Mouse (Mus musculus) splenic B cell, adult 2 months (primary cell): Measurements from ENCODE around the gene Atp8a2.
"Not testable (repeated sequence)": the region's sequence is repeated elsewhere in the genome, so short reads cannot be mapped to it uniquely, and the experiment has no call there.

Experiments used
- DNase-seq: peaks from one replicate; pipeline ENCODE4 v3.0.0-alpha.2; 2011; ENCODE audit warnings: low read depth, low spot score
- H3K27me3 ChIP-seq: 2 replicates; pipeline ENCODE4 v1.6.1; 2012; ENCODE audit warnings: mild to moderate bottlenecking, low read length, moderate library complexity, mixed read lengths; ENCODE audit not compliant: control insufficient read depth, poor library complexity, insufficient read depth, severe bottlenecking
- H3K36me3 ChIP-seq: 2 replicates; pipeline ENCODE4 v1.6.1; 2012; ENCODE audit warnings: mild to moderate bottlenecking, low read length, moderate library complexity, mixed read lengths; ENCODE audit not compliant: control insufficient read depth, poor library complexity, insufficient read depth, severe bottlenecking

Gene Atp8a2

GRCm38 (mm10) chr14:59843264-59843942 is 353.6 kb downstream of the Atp8a2 start:
- DNase-seq = no peak
- Histone ChIP-seq H3K36me3 (no peaks in the 10 kb centered on the region), H3K27me3 (no peaks in the 10 kb centered on the region)

- H3K36me3 ChIP-seq = no peaks in the 10 kb centered on the region
- DNase-seq = no peak
These were observed 356.8 kb downstream of the Atp8a2 start for GRCm38 (mm10) chr14:59839951-59840720.

GRCm38 (mm10) chr14:59838446-59839259 is 358.3 kb downstream of the Atp8a2 start:
- not testable (repeated sequence) for DNase-seq, H3K27me3 ChIP-seq, H3K36me3 ChIP-seq

More at GRCm38 (mm10) chr14:59839951-59840720, 356.8 kb downstream of the Atp8a2 start:
- no peaks in the 10 kb centered on the region for H3K27me3 ChIP-seq

GRCm38 (mm10) chr14:59837691-59838241 is 359.2 kb downstream of the Atp8a2 start:
- not testable (repeated sequence) for H3K36me3 ChIP-seq, DNase-seq, H3K27me3 ChIP-seq

- H3K36me3 ChIP-seq = no peaks in the 10 kb centered on the region
- no peak for DNase-seq
- no peaks in the 10 kb centered on the region for H3K27me3 ChIP-seq
These were observed 360.0 kb downstream of the Atp8a2 start for GRCm38 (mm10) chr14:59836876-59837543.

- H3K36me3 ChIP-seq = no peaks in the 10 kb centered on the region
- DNase-seq = no peak
- H3K27me3 ChIP-seq = no peaks in the 10 kb centered on the region
These were observed 367.4 kb downstream of the Atp8a2 start for GRCm38 (mm10) chr14:59829580-59829979.

GRCm38 (mm10) chr14:59827409-59827808 is 369.6 kb downstream of the Atp8a2 start:
- Histone ChIP-seq H3K36me3 (no peaks in the 10 kb centered on the region), H3K27me3 (no peaks in the 10 kb centered on the region)
- no peak for DNase-seq

GRCm38 (mm10) chr14:59820115-59820419 is 376.9 kb downstream of the Atp8a2 start:
- no peaks in the 10 kb centered on the region for H3K36me3 ChIP-seq
- no peak for DNase-seq
- H3K27me3 ChIP-seq = no peaks in the 10 kb centered on the region

- no peak for DNase-seq
- no peaks in the 10 kb centered on the region for H3K27me3 ChIP-seq
- no peaks in the 10 kb centered on the region for H3K36me3 ChIP-seq
These were observed 377.5 kb downstream of the Atp8a2 start for GRCm38 (mm10) chr14:59819215-59820114.

GRCm38 (mm10) chr14:59810316-59810715 is 386.7 kb downstream of the Atp8a2 start:
- DNase-seq, H3K36me3 ChIP-seq, H3K27me3 ChIP-seq: not testable (repeated sequence)

GRCm38 (mm10) chr14:59809790-59810189 is 387.2 kb downstream of the Atp8a2 start:
- Histone ChIP-seq H3K36me3 (no peaks in the 10 kb centered on the region), H3K27me3 (no peaks in the 10 kb centered on the region)
- DNase-seq = no peak

GRCm38 (mm10) chr14:59807528-59808300 is 389.3 kb downstream of the Atp8a2 start:
- no peaks in the 10 kb centered on the region for H3K27me3 ChIP-seq
- no peak for DNase-seq
- H3K36me3 ChIP-seq = no peaks in the 10 kb centered on the region

GRCm38 (mm10) chr14:59806910-59807309 is 390.1 kb downstream of the Atp8a2 start:
- Histone ChIP-seq H3K36me3 (no peaks in the 10 kb centered on the region), H3K27me3 (no peaks in the 10 kb centered on the region)
- no peak for DNase-seq
